Mouse (Mus musculus) midbrain, embryonic 11.5 days (tissue): ENCODE measurements around the gene Gm45062. TPM values are rescaled to one million over a fixed set of nuclear protein-coding genes. Genes with fewer than 3 reads are reported as not detected.

Source experiments
- ATAC-seq: fragments of 200-750 bp; cut with Nextera tagmentation; 2 replicates; pipeline ENCODE4 v1.8.0; 2017; ENCODE audit warnings: moderate TSS enrichment, moderate library complexity; ENCODE audit not compliant: low FRiP score
- DNase-seq: peaks from one replicate; pipeline ENCODE4 v3.0.0; 2015; ENCODE audit warnings: low spot score; ENCODE audit errors: missing footprints
- H3K27ac ChIP-seq: fragments of 300-500 bp; sonication (generic); 2 replicates; pipeline ENCODE4 v1.5.1; 2014; ENCODE audit warnings: low read depth, low read length
- H3K27me3 ChIP-seq: fragments of 300-500 bp; sonication (generic); 2 replicates; pipeline ENCODE4 v1.6.1; 2014; ENCODE audit warnings: mild to moderate bottlenecking, low read length, moderate library complexity, mixed read lengths; ENCODE audit not compliant: control insufficient read depth, insufficient read depth
- H3K36me3 ChIP-seq: fragments of 300-500 bp; sonication (generic); 2 replicates; pipeline ENCODE4 v1.6.1; 2014; ENCODE audit warnings: mild to moderate bottlenecking, low read length, moderate library complexity, mixed read lengths; ENCODE audit not compliant: control insufficient read depth, insufficient read depth
- H3K4me1 ChIP-seq: fragments of 300-500 bp; sonication (generic); 2 replicates; pipeline ENCODE4 v1.6.1; 2014; ENCODE audit warnings: low read length; ENCODE audit not compliant: control insufficient read depth, insufficient read depth
- H3K4me2 ChIP-seq: fragments of 300-500 bp; sonication (generic); 2 replicates; pipeline ENCODE4 v1.6.1; 2014; ENCODE audit warnings: mild to moderate bottlenecking, moderate library complexity
- H3K4me3 ChIP-seq: fragments of 300-500 bp; sonication (generic); 2 replicates; pipeline ENCODE4 v1.5.1; 2014; ENCODE audit warnings: low read depth, low read length
- H3K9ac ChIP-seq: fragments of 300-500 bp; sonication (generic); 2 replicates; pipeline ENCODE4 v1.6.1; 2014; ENCODE audit warnings: low read length
- H3K9me3 ChIP-seq: fragments of 300-500 bp; sonication (generic); 2 replicates; pipeline ENCODE4 v1.6.1; 2016; ENCODE audit warnings: low read length; ENCODE audit not compliant: control insufficient read depth
- WGBS: fragments of 180-500 bp; shearing (Covaris S2); extraction: QIAGEN DNeasy Blood & Tissue Kit; methylation state at CpG from one replicate; pipeline ENCODE4 v1.1.7; 2014; 5-methylcytosine and 5-hydroxymethylcytosine counted together
- polyA plus RNA-seq: library from polyadenylated mRNA; unstranded; fragments of >200 nt; fragmentation: Nextera tagmentation; extraction: Ambion mirVana; gene quantifications from 2 replicates; pipeline ENCODE4 v1.2.1, GENCODE M21; 2014

Gene Gm45062
- polyA plus RNA-seq, 1 experiment from 2014 or later, result 15.6 TPM

- H3K4me3 ChIP-seq, result peak overlapping the region; percentile 90
- ATAC-seq (peak; percentile 98), DNase-seq (peak; percentile 100)
- H3K9me3 ChIP-seq, result no peaks in the 10 kb centered on the region
- H3K36me3 ChIP-seq, result no peaks in the 10 kb centered on the region
- H3K27ac ChIP-seq, result peak overlapping the region; percentile 99
- peak overlapping the region; percentile 97 for H3K9ac ChIP-seq
- no peaks in the 10 kb centered on the region for H3K27me3 ChIP-seq
- WGBS, result under 1% methylated on average over 56 of the region's 56 CpGs
- H3K4me2 ChIP-seq, result peak overlapping the region; percentile 73
- H3K4me1 ChIP-seq, result peaks cover 14% of the 10 kb centered on the region; the same call in 1 of the 2 replicates
Measured at GRCm38 (mm10) chr6:8508883-8509536, 249.8 kb downstream of the Gm45062 start.

- Histone ChIP-seq H3K27me3 (no peaks in the 10 kb centered on the region), H3K4me1 (peaks cover 14% of the 10 kb centered on the region; the same call in 1 of the 2 replicates), H3K4me2 (peak within 1 kb of the TSS; percentile 73), H3K36me3 (no peaks in the 10 kb centered on the region), H3K27ac (peak within 1 kb of the TSS; percentile 99), H3K9me3 (no peaks in the 10 kb centered on the region), H3K4me3 (peak within 1 kb of the TSS; percentile 90), H3K9ac (peak within 1 kb of the TSS; percentile 97)
- peak; percentile 88 for ATAC-seq
- under 1% methylated on average over 55 of the region's 69 CpGs for WGBS
- DNase-seq, result peak; percentile 96
Measured at GRCm38 (mm10) chr6:8509551-8509950, 250.3 kb downstream of the Gm45062 start, which contains the start of gene Glcci1. TSS of gene Glcci1 (plus strand) at chr6:8509600.

- H3K4me2 ChIP-seq, result peak overlapping the region; percentile 70
- under 1% methylated on average over 29 of the region's 73 CpGs for WGBS
- H3K9me3 ChIP-seq, result no peaks in the 10 kb centered on the region
- no peaks in the 10 kb centered on the region for H3K27me3 ChIP-seq
- DNase-seq (peak; percentile 96), ATAC-seq (no peak)
- peak overlapping the region; percentile 99 for H3K27ac ChIP-seq
- H3K4me3 ChIP-seq, result peak overlapping the region; percentile 90
- H3K36me3 ChIP-seq, result no peaks in the 10 kb centered on the region
- H3K4me1 ChIP-seq, result peaks cover 14% of the 10 kb centered on the region; the same call in 1 of the 2 replicates
- H3K9ac ChIP-seq, result peak overlapping the region; percentile 97
Measured at GRCm38 (mm10) chr6:8509961-8510863, 251.0 kb downstream of the Gm45062 start.

GRCm38 (mm10) chr6:8510864-8511428, 251.7 kb downstream of the Gm45062 start:
- Histone ChIP-seq H3K9me3 (no peaks in the 10 kb centered on the region), H3K4me1 (peaks cover 14% of the 10 kb centered on the region; the same call in 1 of the 2 replicates), H3K27me3 (no peaks in the 10 kb centered on the region), H3K4me3 (peak overlapping the region; percentile 90), H3K27ac (no peak overlapping the region), H3K9ac (peak overlapping the region; percentile 97), H3K36me3 (no peaks in the 10 kb centered on the region), H3K4me2 (peak overlapping the region; percentile 70)
- DNase-seq (peak; percentile 91), ATAC-seq (no peak)
- WGBS, result 6% methylated on average over 7 of the region's 7 CpGs

GRCm38 (mm10) chr6:8511447-8511846, 252.2 kb downstream of the Gm45062 start:
- Histone ChIP-seq H3K4me2 (peak overlapping the region; percentile 70), H3K27me3 (no peaks in the 10 kb centered on the region), H3K4me3 (peak overlapping the region; percentile 90), H3K9ac (peak overlapping the region; percentile 97), H3K4me1 (peaks cover 14% of the 10 kb centered on the region; the same call in 1 of the 2 replicates), H3K9me3 (no peaks in the 10 kb centered on the region), H3K36me3 (no peaks in the 10 kb centered on the region), H3K27ac (no peak overlapping the region)
- WGBS, result 17% methylated on average over 3 of the region's 3 CpGs
- DNase-seq, result peak; percentile 83
- ATAC-seq, result no peak

GRCm38 (mm10) chr6:8512416-8512815, 253.2 kb downstream of the Gm45062 start:
- peak; percentile 90 for DNase-seq
- H3K4me1 ChIP-seq, result peaks cover 14% of the 10 kb centered on the region; the same call in 1 of the 2 replicates
- 14% methylated on average over 8 of the region's 8 CpGs for WGBS
- no peaks in the 10 kb centered on the region for H3K27me3 ChIP-seq
- H3K9me3 ChIP-seq, result no peaks in the 10 kb centered on the region
- no peaks in the 10 kb centered on the region for H3K36me3 ChIP-seq
- peak overlapping the region; percentile 70 for H3K4me2 ChIP-seq
- peak overlapping the region; percentile 97 for H3K9ac ChIP-seq
- ATAC-seq, result no peak
- H3K27ac ChIP-seq, result no peak overlapping the region
- peak overlapping the region; percentile 90 for H3K4me3 ChIP-seq

GRCm38 (mm10) chr6:8519687-8520086, 260.4 kb downstream of the Gm45062 start:
- DNase-seq, result no peak

GRCm38 (mm10) chr6:8521231-8521630, 262.0 kb downstream of the Gm45062 start:
- DNase-seq (peak; percentile 28), ATAC-seq (no peak)
- no peak overlapping the region for H3K9ac ChIP-seq
- 94% methylated on average over 4 of the region's 4 CpGs for WGBS
- no peaks in the 10 kb centered on the region for H3K36me3 ChIP-seq
- no peaks in the 10 kb centered on the region for H3K4me1 ChIP-seq
- no peak overlapping the region for H3K27ac ChIP-seq
- no peak overlapping the region for H3K4me2 ChIP-seq
- no peaks in the 10 kb centered on the region for H3K9me3 ChIP-seq
- no peaks in the 10 kb centered on the region for H3K27me3 ChIP-seq
- H3K4me3 ChIP-seq, result no peak overlapping the region

More at GRCm38 (mm10) chr6:8519687-8520086, 260.4 kb downstream of the Gm45062 start:
- no peaks in the 10 kb centered on the region for H3K4me1 ChIP-seq
- no peak for ATAC-seq
- H3K36me3 ChIP-seq, result no peaks in the 10 kb centered on the region
- no peaks in the 10 kb centered on the region for H3K27me3 ChIP-seq
- WGBS, result 92% methylated on average over 3 of the region's 3 CpGs
- H3K9ac ChIP-seq, result no peak overlapping the region
- H3K4me2 ChIP-seq, result no peak overlapping the region
- no peak overlapping the region for H3K27ac ChIP-seq
- H3K9me3 ChIP-seq, result no peaks in the 10 kb centered on the region
- H3K4me3 ChIP-seq, result no peak overlapping the region
